Mouse (Mus musculus) hindbrain, postnatal 0 days (tissue): ENCODE measurements around the gene Ptpn18. TPM values are rescaled to one million over a fixed set of nuclear protein-coding genes. Genes with fewer than 3 reads are reported as not detected.

ENCODE experiments used
- ATAC-seq: fragments of 200-750 bp; cut with Nextera tagmentation; 2 replicates; pipeline ENCODE4 v1.8.0; 2017; ENCODE audit warnings: mild to moderate bottlenecking, moderate TSS enrichment, moderate library complexity
- DNase-seq: peaks from one replicate; pipeline ENCODE4 v3.0.0-alpha.2; 2015; ENCODE audit warnings: low spot score
- H3K27ac ChIP-seq: fragments of 300-500 bp; sonication (generic); 2 replicates; pipeline ENCODE4 v1.5.1; 2014; ENCODE audit warnings: mild to moderate bottlenecking
- H3K27me3 ChIP-seq: fragments of 300-500 bp; sonication (generic); 2 replicates; pipeline ENCODE4 v1.6.1; 2014; ENCODE audit warnings: low read length, mixed read lengths; ENCODE audit not compliant: insufficient read depth
- H3K36me3 ChIP-seq: fragments of 300-500 bp; sonication (generic); 2 replicates; pipeline ENCODE4 v1.6.1; 2014; ENCODE audit warnings: low read length, mixed read lengths; ENCODE audit not compliant: insufficient read depth
- H3K4me1 ChIP-seq: fragments of 300-500 bp; sonication (generic); 2 replicates; pipeline ENCODE4 v1.6.1; 2014; ENCODE audit warnings: antibody characterized with exemption, low read length, mixed read lengths; ENCODE audit not compliant: insufficient read depth
- H3K4me2 ChIP-seq: fragments of 300-500 bp; sonication (generic); 2 replicates; pipeline ENCODE4 v1.6.1; 2014; ENCODE audit warnings: low read depth, mild to moderate bottlenecking, low read length, moderate library complexity, mixed read lengths
- H3K4me3 ChIP-seq: fragments of 300-500 bp; sonication (generic); 2 replicates; pipeline ENCODE4 v1.5.1; 2014; ENCODE audit warnings: low read length
- H3K9ac ChIP-seq: fragments of 300-500 bp; sonication (generic); replicated peaks from 2 replicates; pipeline ENCODE4 v1.6.1; 2014; ENCODE audit warnings: mild to moderate bottlenecking, low read length, moderate library complexity, mixed read lengths
- H3K9me3 ChIP-seq: fragments of 300-500 bp; sonication (generic); 2 replicates; pipeline ENCODE4 v1.6.1; 2016; ENCODE audit warnings: low read length, mixed read lengths
- CTCF ChIP-seq: IDR thresholded peaks from 2 replicates; pipeline ENCODE4 v1.5.1; 2016; ENCODE audit warnings: antibody characterized with exemption, control low read depth, low read depth
- WGBS: fragments of 180-500 bp; shearing (Covaris S2); extraction: QIAGEN DNeasy Blood & Tissue Kit; methylation state at CpG from one replicate; pipeline ENCODE4 v1.1.7; 2014; 5-methylcytosine and 5-hydroxymethylcytosine counted together
- polyA plus RNA-seq: library from polyadenylated mRNA; unstranded; fragments of >200 nt; fragmentation: Nextera tagmentation; extraction: Ambion mirVana; gene quantifications from 2 replicates; pipeline ENCODE4 v1.2.1, GENCODE M21; 2015
- total RNA-seq: library from RNA; depleted of rRNA; stranded (reverse); fragments of >200 nt; gene quantifications from 2 replicates; pipeline ENCODE4 v1.2.3, GENCODE M21; 2014

Ptpn18 gene
- total and polyA plus RNA-seq, 2 experiments from 2014 or later, result 0.63 to 6.9 TPM

GRCm38 (mm10) chr1:34438381-34439051 is 21.0 kb upstream of the Ptpn18 start:
- TF ChIP-seq CTCF, result no peak
- 46% methylated on average over 16 of the region's 20 CpGs for WGBS
- peaks cover 9% of the 10 kb centered on the region; the same call in 1 of the 2 replicates for H3K4me1 ChIP-seq

GRCm38 (mm10) chr1:34439215-34439960 is 20.2 kb upstream of the Ptpn18 start, which contains the start of the genes Ccdc115 and Imp4:
Gene Ccdc115 (minus strand): TSS chr1:34439672.
Gene Imp4 (plus strand): TSS chr1:34439851.
- DNase-seq (peak; percentile 100), ATAC-seq (peak; percentile 96)
- Histone ChIP-seq H3K9ac (peak within 1 kb of the TSS; percentile 59), H3K4me2 (peak within 1 kb of the TSS; percentile 67), H3K36me3 (peaks cover 19% of the 10 kb centered on the region; the same call in 1 of the 2 replicates), H3K9me3 (no peaks in the 10 kb centered on the region), H3K27me3 (no peaks in the 10 kb centered on the region), H3K4me3 (peak within 1 kb of the TSS; percentile 68), H3K4me1 (peaks cover 9% of the 10 kb centered on the region; the same call in 1 of the 2 replicates), H3K27ac (peak within 1 kb of the TSS; percentile 66)
- 0 out of 2 replicates have a peak, but pooled peaks have one; percentile 2 for TF ChIP-seq CTCF
- WGBS, result under 1% methylated on average over 48 of the region's 48 CpGs

More at GRCm38 (mm10) chr1:34438381-34439051, 21.0 kb upstream of the Ptpn18 start:
- Histone ChIP-seq H3K27me3 (no peaks in the 10 kb centered on the region), H3K4me3 (peak overlapping the region; percentile 68), H3K27ac (no peak overlapping the region), H3K36me3 (peaks cover 10% of the 10 kb centered on the region; the same call in 1 of the 2 replicates), H3K9me3 (no peaks in the 10 kb centered on the region), H3K4me2 (peak overlapping the region; percentile 67), H3K9ac (peak overlapping the region; percentile 59)
- DNase-seq, result no peak
- ATAC-seq, result no peak

- H3K4me2 ChIP-seq, result peak overlapping the region; percentile 67
- H3K27ac ChIP-seq, result peak overlapping the region; percentile 66; the same call in 1 of the 2 replicates
- H3K4me3 ChIP-seq, result peak overlapping the region; percentile 68
- ATAC-seq (peak; percentile 39), DNase-seq (no peak)
- H3K9ac ChIP-seq, result peak overlapping the region; percentile 59
- peaks cover 9% of the 10 kb centered on the region; the same call in 1 of the 2 replicates for H3K4me1 ChIP-seq
- peaks cover 25% of the 10 kb centered on the region for H3K36me3 ChIP-seq
- 7% methylated on average over 31 of the region's 31 CpGs for WGBS
- peak; percentile 56 for TF ChIP-seq CTCF
- no peaks in the 10 kb centered on the region for H3K27me3 ChIP-seq
- H3K9me3 ChIP-seq, result no peaks in the 10 kb centered on the region
These were observed 19.5 kb upstream of the Ptpn18 start for GRCm38 (mm10) chr1:34439961-34440630.

GRCm38 (mm10) chr1:34443124-34443523 is 16.4 kb upstream of the Ptpn18 start:
- ATAC-seq (no peak), DNase-seq (no peak)
- H3K4me3 ChIP-seq, result no peak overlapping the region
- H3K36me3 ChIP-seq, result peaks cover 41% of the 10 kb centered on the region
- 95% methylated on average over 6 of the region's 6 CpGs for WGBS
- peak; percentile 25; the same call in 1 of the 2 replicates for TF ChIP-seq CTCF
- peaks cover 8% of the 10 kb centered on the region; the same call in 1 of the 2 replicates for H3K4me1 ChIP-seq
- no peak overlapping the region for H3K9ac ChIP-seq
- H3K27ac ChIP-seq, result no peak overlapping the region
- no peak overlapping the region for H3K4me2 ChIP-seq
- no peaks in the 10 kb centered on the region for H3K27me3 ChIP-seq
- no peaks in the 10 kb centered on the region for H3K9me3 ChIP-seq

GRCm38 (mm10) chr1:34458431-34458830 is 1.1 kb upstream of the Ptpn18 start:
- TF ChIP-seq CTCF, result no peak
- 36% methylated on average over 8 of the region's 8 CpGs for WGBS
- no peak overlapping the region for H3K4me3 ChIP-seq
- ATAC-seq (no peak), DNase-seq (no peak)
- no peaks in the 10 kb centered on the region; the same call in 1 of the 2 replicates for H3K27me3 ChIP-seq
- no peaks in the 10 kb centered on the region for H3K36me3 ChIP-seq
- no peak overlapping the region for H3K9ac ChIP-seq
- H3K27ac ChIP-seq, result no peak overlapping the region
- H3K4me2 ChIP-seq, result no peak overlapping the region
- H3K4me1 ChIP-seq, result 0 out of 2 replicates have a peak, but pooled peaks cover 6% of the 10 kb centered on the region
- no peaks in the 10 kb centered on the region for H3K9me3 ChIP-seq

GRCm38 (mm10) chr1:34460061-34460441 is 489 bp downstream of the Ptpn18 start:
- Histone ChIP-seq H3K4me1 (0 out of 2 replicates have a peak, but pooled peaks cover 6% of the 10 kb centered on the region), H3K27ac (no peak overlapping the region), H3K4me3 (peak overlapping the region; percentile 57), H3K27me3 (no peaks in the 10 kb centered on the region; the same call in 1 of the 2 replicates), H3K36me3 (no peaks in the 10 kb centered on the region), H3K9me3 (no peaks in the 10 kb centered on the region), H3K4me2 (peak overlapping the region; percentile 98), H3K9ac (peak overlapping the region; percentile 40; the same call in 1 of the 2 replicates)
- 3% methylated on average over 15 of the region's 15 CpGs for WGBS
- TF ChIP-seq CTCF, result no peak
- ATAC-seq, result no peak
- no peak for DNase-seq
